Mouse (Mus musculus) forebrain, embryonic 12.5 days (tissue): ENCODE results near the gene Mis18a. TPM values are rescaled to one million over a fixed set of nuclear protein-coding genes. Genes with fewer than 3 reads are reported as not detected.

Source experiments
- ATAC-seq: fragments of 200-750 bp; cut with Nextera tagmentation; 2 replicates; pipeline ENCODE4 v1.8.0; 2017; ENCODE audit warnings: moderate TSS enrichment; ENCODE audit not compliant: low FRiP score
- H3K27ac ChIP-seq: fragments of 300-500 bp; sonication (generic); 2 replicates; pipeline ENCODE4 v1.5.1; 2016; ENCODE audit warnings: mild to moderate bottlenecking
- H3K27me3 ChIP-seq: fragments of 300-500 bp; sonication (generic); 2 replicates; pipeline ENCODE4 v1.6.1; 2016; ENCODE audit warnings: mild to moderate bottlenecking
- H3K36me3 ChIP-seq: fragments of 300-500 bp; sonication (generic); replicated peaks from 2 replicates; pipeline ENCODE4 v1.6.1; 2016; ENCODE audit warnings: mild to moderate bottlenecking
- H3K4me1 ChIP-seq: fragments of 300-500 bp; sonication (generic); 2 replicates; pipeline ENCODE4 v1.6.1; 2016
- H3K4me2 ChIP-seq: fragments of 300-500 bp; sonication (generic); 2 replicates; pipeline ENCODE4 v1.6.1; 2016; ENCODE audit warnings: mild to moderate bottlenecking, moderate library complexity
- H3K4me3 ChIP-seq: fragments of 300-500 bp; sonication (generic); replicated peaks from 2 replicates; pipeline ENCODE4 v1.5.1; 2016; ENCODE audit warnings: mild to moderate bottlenecking
- H3K9ac ChIP-seq: fragments of 300-500 bp; sonication (generic); 2 replicates; pipeline ENCODE4 v1.6.1; 2016; ENCODE audit warnings: mild to moderate bottlenecking
- H3K9me3 ChIP-seq: fragments of 300-500 bp; sonication (generic); 2 replicates; pipeline ENCODE4 v1.6.1; 2016
- WGBS: fragments of 180-500 bp; shearing (Covaris S2); methylation state at CpG from one replicate; pipeline ENCODE4 v1.1.7; 2016; 5-methylcytosine and 5-hydroxymethylcytosine counted together
- polyA plus RNA-seq: library from polyadenylated mRNA; unstranded; fragments of >200 nt; fragmentation: Nextera tagmentation; extraction: Ambion mirVana; gene quantifications from 2 replicates; pipeline ENCODE4 v1.2.1, GENCODE M21; 2016

Gene Mis18a
- polyA plus RNA-seq, 1 experiment from 2014 or later: 80.1 TPM

DNA sequence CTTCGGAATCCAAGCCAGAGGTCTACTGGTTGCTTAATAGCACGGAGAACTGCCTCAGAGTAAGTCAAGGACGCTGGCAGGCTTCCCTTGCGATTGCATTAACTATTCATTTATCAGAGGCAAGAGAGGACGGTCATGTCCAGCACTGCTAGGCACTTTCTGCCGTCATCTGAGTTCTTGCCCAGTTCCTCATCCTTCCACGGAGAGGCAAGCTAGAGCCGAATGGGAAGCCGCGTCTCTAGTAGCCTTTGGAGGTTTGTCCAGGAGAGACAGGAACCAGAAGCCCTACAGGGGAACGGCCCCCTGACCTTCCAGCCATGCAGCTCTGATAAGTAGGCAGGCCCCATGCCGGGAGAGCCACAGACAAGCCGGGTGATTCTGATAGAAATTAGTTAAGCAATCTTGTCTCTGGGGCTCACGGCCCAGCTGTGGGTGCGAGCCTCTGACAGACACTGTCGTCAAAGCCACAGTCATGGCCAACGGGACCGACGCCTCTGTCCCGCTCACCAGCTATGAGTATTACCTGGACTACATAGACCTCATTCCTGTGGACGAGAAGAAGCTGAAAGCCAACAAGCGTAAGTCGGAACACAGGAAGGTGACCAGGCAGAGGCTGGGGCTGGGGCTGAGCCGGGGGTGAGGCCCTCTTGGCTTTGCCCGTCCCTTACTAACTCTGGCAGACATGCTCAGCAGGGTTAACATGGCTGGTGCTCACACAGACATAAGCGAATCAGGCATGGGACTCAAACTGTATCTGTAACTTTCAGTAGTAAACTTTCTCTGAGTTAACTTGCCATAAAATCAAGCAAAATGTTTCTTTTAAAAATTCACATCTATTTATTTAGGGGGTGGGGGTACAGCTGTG, 11.1 kb upstream of the Mis18a start, which contains the start of gene Mrap:
Gene Mrap, plus strand, starts transcription at position 116 of the 865 bp plus-strand sequence.
- 88% methylated on average over 26 of the region's 26 CpGs for WGBS

DNA sequence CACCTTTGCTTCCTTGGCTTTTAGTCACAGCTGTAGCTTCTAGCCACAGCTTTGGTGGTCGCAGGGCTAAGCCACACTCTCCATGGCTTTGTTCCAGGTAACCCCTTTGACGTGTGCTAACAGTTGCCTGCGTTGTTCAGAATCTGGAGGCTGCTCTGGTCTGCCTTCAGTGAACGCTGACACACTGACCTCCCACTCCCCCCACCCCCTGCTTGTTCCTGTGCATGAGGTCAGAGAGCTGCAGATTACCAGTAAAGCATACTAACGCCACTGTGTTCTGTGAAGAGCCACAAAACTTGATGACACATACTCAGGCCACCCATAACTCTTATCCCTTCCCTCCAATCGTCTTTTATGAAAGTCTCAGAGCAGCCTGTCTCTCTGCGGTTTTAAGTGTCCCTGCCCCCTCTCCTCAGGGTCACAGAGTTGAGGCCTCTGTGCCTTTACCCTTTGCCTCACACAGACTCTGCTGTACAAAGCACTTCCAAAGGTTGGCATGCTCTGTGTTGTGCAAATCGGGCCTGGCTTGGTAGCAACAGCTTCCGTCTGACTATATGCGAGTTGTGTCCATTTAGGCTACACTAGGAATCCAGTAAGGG, 9.6 kb upstream of the Mis18a start:
- no peaks in the 10 kb centered on the region for H3K9me3 ChIP-seq
- no peak overlapping the region for H3K27ac ChIP-seq
- no peak for ATAC-seq
- H3K36me3 ChIP-seq: no peaks in the 10 kb centered on the region
- H3K9ac ChIP-seq: no peak overlapping the region
- H3K4me1 ChIP-seq: no peaks in the 10 kb centered on the region
- WGBS: 79% methylated on average over 10 of the region's 10 CpGs
- H3K4me3 ChIP-seq: no peak overlapping the region
- no peak overlapping the region for H3K4me2 ChIP-seq
- H3K27me3 ChIP-seq: no peaks in the 10 kb centered on the region

More for the DNA sequence above, 11.1 kb upstream of the Mis18a start, which contains the start of gene Mrap:
- ATAC-seq: no peak
- no peaks in the 10 kb centered on the region for H3K27me3 ChIP-seq
- H3K9me3 ChIP-seq: no peaks in the 10 kb centered on the region
- H3K36me3 ChIP-seq: no peaks in the 10 kb centered on the region
- H3K4me2 ChIP-seq: no peak within 1 kb of the TSS
- no peak within 1 kb of the TSS for H3K4me3 ChIP-seq
- H3K4me1 ChIP-seq: no peaks in the 10 kb centered on the region
- no peak within 1 kb of the TSS for H3K27ac ChIP-seq
- H3K9ac ChIP-seq: no peak within 1 kb of the TSS

DNA sequence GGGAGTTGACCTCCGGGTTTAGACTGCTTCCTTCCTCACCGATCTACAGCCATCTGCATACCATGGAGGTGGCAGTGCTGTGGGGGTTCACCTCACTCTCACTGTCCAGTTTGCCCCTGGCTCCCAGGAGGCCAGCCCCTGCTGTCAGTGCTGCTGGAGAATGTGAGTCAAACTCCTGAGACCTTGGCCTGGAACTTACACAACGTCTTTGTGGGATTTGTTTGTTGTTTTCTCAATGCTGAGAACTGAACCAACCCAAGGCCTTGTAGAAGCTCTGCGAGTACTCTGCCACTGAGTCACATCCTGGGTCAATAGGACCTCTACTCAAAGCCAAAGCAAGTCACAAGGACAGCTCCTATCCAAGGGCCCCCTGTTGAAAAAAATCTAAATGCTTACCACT, 8.4 kb upstream of the Mis18a start:
- H3K4me3 ChIP-seq: no peak overlapping the region
- no peak overlapping the region for H3K27ac ChIP-seq
- H3K36me3 ChIP-seq: no peaks in the 10 kb centered on the region
- WGBS: 77% methylated on average over 4 of the region's 4 CpGs
- no peaks in the 10 kb centered on the region for H3K9me3 ChIP-seq
- no peak for ATAC-seq
- no peak overlapping the region for H3K9ac ChIP-seq
- no peaks in the 10 kb centered on the region for H3K27me3 ChIP-seq
- H3K4me2 ChIP-seq: no peak overlapping the region
- H3K4me1 ChIP-seq: no peaks in the 10 kb centered on the region

DNA sequence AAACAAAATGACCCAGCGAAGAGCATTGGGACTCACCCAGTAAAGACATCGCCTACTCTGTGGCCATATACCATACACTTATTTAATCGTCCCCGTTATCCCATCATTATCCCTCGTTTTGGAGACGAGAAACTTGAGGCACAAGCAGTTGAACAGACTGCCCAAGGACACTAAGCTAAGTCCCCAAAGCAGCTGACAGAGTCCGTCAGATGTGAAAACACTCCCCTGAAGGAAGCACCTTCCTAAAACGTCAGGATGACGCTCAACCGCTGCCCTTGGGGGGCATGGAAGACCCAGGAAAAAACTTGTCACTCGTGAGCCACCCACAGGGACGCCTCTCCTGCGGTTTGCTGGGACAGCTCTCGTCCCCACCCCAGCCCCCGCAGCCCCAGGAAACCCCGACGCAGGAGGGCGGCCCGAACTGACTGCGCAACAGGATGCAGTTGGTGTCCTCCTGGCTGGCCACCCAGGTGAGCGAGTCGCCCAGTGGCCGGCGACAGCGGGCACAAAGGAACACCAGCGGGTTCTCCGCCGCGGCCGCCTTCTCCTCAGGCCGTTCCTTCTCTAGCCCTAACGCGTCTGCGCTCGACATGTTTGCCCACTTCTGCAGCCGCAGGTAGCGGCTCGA, 490 bp downstream of the Mis18a start:
- H3K36me3 ChIP-seq: peaks cover 31% of the 10 kb centered on the region
- ATAC-seq: no peak; the same call in none of the 2 replicates
- H3K9me3 ChIP-seq: no peaks in the 10 kb centered on the region
- peaks cover 11% of the 10 kb centered on the region for H3K4me1 ChIP-seq
- no peak overlapping the region for H3K27ac ChIP-seq
- WGBS: 8% methylated on average over 38 of the region's 38 CpGs
- peak overlapping the region; percentile 79 for H3K4me3 ChIP-seq
- H3K4me2 ChIP-seq: peak overlapping the region; percentile 83
- H3K9ac ChIP-seq: peak overlapping the region; percentile 75
- H3K27me3 ChIP-seq: no peaks in the 10 kb centered on the region

DNA sequence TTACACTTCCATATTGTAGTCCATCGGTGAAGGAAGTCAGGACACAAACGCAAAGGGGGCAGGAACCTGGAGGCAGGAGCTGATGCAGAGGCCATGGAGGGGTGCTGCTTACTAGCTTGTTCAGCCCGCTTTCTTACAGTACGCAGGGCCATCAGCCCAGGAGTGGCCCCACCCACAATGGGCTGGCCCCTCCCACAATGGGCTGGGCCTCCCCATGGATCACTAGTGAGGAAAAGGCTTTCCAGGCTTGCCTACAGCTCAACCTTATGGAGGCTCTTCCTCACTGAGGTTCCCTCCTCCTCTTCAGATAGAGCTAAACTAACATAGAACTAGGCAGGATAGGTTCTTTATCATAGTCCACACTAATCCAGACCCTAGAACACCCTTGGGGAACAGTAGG, 3.2 kb downstream of the Mis18a start:
- H3K9ac ChIP-seq: no peak overlapping the region
- no peaks in the 10 kb centered on the region for H3K27me3 ChIP-seq
- H3K36me3 ChIP-seq: peaks cover 52% of the 10 kb centered on the region
- 100% methylated on average over 4 of the region's 4 CpGs for WGBS
- H3K27ac ChIP-seq: no peak overlapping the region
- peaks cover 11% of the 10 kb centered on the region for H3K4me1 ChIP-seq
- H3K4me2 ChIP-seq: no peak overlapping the region
- ATAC-seq: no peak
- H3K4me3 ChIP-seq: no peak overlapping the region
- H3K9me3 ChIP-seq: no peaks in the 10 kb centered on the region

DNA sequence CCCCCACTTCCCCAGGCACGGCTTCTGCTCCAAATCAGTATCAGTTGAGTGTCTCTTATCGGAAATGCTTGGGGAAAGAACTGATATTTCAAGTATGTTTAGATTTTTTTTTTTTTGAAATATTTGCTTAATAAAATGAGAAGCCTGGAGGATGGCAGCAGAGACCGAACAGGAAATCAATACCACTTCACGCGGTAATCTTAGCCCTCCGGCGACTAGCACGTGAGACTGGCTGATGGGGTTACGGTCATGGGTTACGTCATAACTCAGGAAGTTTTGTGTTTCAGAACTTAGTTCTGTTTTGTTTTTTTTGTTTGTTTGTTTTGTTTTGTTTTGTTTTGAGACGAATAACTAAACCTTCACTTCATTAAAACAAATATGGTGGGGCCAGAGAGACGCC, 16.9 kb downstream of the Mis18a start:
- 76% methylated on average over 12 of the region's 12 CpGs for WGBS
- no peak for ATAC-seq
- H3K4me1 ChIP-seq: peaks cover 32% of the 10 kb centered on the region
- peak overlapping the region; percentile 17; the same call in 1 of the 2 replicates for H3K4me3 ChIP-seq
- H3K9ac ChIP-seq: 0 out of 2 replicates have a peak overlapping the region, but pooled peaks have one; percentile 29
- no peaks in the 10 kb centered on the region for H3K36me3 ChIP-seq
- H3K27me3 ChIP-seq: peaks cover 14% of the 10 kb centered on the region; the same call in 1 of the 2 replicates
- H3K27ac ChIP-seq: peak overlapping the region; percentile 76
- H3K4me2 ChIP-seq: peak overlapping the region; percentile 46
- no peaks in the 10 kb centered on the region for H3K9me3 ChIP-seq

DNA sequence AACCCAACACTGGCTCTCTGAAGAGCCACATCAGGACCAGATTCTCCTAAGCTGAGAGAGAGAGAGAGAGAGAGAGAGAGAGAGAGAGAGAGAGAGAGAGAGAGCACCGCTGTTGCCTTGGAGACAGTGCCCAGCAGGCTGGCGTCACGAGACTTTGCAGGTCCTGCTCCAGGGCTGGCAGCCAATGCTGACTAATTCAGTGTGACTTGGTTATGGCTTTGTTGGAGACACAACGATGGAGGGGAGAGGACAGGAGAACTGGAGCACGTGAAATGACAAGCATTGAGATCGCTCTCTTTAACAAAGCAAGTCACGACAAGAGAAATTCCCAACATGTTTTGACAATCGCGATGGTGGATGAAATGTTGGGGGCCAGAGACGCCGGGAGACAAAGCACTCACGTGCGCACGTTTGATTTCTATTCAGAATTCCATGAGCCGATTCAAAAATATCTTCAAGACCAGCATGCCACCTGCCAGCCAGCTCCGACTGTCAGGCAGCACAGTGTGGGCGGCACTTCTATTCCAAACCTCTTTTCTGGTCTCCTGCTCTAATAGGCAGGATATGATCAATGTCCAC, 17.4 kb downstream of the Mis18a start:
- Histone ChIP-seq H3K9me3 (no peaks in the 10 kb centered on the region), H3K9ac (0 out of 2 replicates have a peak overlapping the region, but pooled peaks have one; percentile 29), H3K27ac (peak overlapping the region; percentile 76), H3K36me3 (no peaks in the 10 kb centered on the region), H3K4me1 (peaks cover 32% of the 10 kb centered on the region), H3K4me2 (peak overlapping the region; percentile 46), H3K4me3 (peak overlapping the region; percentile 17; the same call in 1 of the 2 replicates), H3K27me3 (peaks cover 14% of the 10 kb centered on the region; the same call in 1 of the 2 replicates)
- WGBS: 23% methylated on average over 17 of the region's 17 CpGs
- ATAC-seq: peak; percentile 87

DNA sequence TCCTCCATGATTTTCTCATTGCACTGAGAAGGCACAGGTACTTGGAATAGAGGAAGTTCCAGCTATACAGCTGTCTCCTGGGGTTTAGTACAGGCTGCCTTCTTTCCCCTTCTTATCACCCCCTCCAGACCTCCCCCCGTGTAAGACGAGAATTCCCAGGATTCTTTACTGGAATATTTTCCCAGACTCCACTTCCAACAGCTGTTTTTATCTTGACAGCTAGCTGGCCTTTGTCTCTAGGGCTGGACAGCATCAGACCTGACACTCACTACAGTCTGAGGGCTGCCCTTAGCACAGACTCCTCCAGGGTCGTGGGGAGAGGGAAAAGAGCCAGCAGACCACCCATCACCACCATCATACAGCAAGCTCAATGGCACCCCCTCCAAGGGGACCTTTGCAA, 20.9 kb downstream of the Mis18a start:
- no peaks in the 10 kb centered on the region for H3K36me3 ChIP-seq
- no peak overlapping the region for H3K9ac ChIP-seq
- H3K4me2 ChIP-seq: no peak overlapping the region
- no peak overlapping the region for H3K4me3 ChIP-seq
- H3K4me1 ChIP-seq: peaks cover 19% of the 10 kb centered on the region
- H3K9me3 ChIP-seq: no peaks in the 10 kb centered on the region
- 58% methylated on average over 3 of the region's 3 CpGs for WGBS
- no peak overlapping the region for H3K27ac ChIP-seq
- ATAC-seq: no peak
- H3K27me3 ChIP-seq: no peaks in the 10 kb centered on the region; the same call in 1 of the 2 replicates

DNA sequence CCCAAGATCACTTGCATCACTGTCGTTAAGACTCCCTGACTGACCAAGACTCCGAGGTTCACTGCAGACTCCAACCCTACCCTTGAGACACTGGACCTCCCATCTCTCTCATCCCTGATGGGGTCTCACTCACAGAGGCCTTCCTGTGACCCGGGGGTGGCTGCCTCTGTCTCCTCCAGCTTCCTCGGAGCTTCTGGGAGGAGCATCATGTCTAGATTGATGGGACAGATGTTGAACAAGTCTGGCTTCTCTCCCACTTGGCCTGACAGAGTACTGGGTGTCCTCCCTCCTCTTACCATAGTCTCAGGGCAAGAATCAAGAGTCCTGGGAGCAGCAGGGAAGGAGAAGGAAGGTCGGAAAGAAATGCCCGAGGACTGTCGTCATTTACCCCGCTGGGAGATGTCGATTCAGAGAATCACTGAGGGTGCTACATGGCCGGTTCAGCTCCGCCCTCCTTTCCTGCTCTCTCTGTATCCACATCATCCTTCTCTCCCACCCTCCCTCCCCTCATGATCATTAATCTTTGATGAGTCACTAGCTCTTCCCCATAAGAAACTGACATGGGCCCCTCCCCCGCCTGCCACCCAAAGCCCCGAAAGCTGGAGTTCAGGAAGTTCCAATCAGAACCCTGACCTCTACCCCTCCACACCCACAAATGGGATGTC, 22.9 kb downstream of the Mis18a start:
- H3K4me1 ChIP-seq: peaks cover 4% of the 10 kb centered on the region; the same call in 1 of the 2 replicates
- no peaks in the 10 kb centered on the region for H3K36me3 ChIP-seq
- no peak for ATAC-seq
- no peak overlapping the region for H3K9ac ChIP-seq
- no peak overlapping the region for H3K4me2 ChIP-seq
- no peaks in the 10 kb centered on the region for H3K27me3 ChIP-seq
- no peak overlapping the region for H3K27ac ChIP-seq
- no peak overlapping the region for H3K4me3 ChIP-seq
- H3K9me3 ChIP-seq: no peaks in the 10 kb centered on the region
- WGBS: 85% methylated on average over 13 of the region's 13 CpGs

DNA sequence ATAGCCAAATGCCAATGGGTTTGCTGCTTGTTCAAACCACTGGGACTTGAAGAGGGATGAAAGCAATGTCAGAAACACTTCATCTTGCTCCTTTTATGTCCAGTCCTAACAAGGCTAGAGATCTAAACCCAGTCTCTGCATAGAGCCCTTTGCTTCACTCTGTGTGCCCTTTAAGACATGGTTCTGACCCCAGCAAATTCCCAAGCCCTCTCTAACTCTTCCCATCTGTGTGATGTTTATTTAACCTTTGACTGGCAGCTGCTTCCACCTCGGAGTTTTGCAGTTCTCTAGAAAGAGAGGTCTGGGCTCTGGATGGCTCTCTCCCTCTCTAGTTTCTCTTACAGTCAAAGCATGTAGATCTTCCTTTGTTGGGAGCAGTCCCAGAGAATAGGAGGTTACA, 23.6 kb downstream of the Mis18a start:
- no peaks in the 10 kb centered on the region for H3K4me1 ChIP-seq
- ATAC-seq: no peak
- no peaks in the 10 kb centered on the region for H3K27me3 ChIP-seq
- WGBS: 43% methylated on average over 1 of the region's 1 CpGs
- no peak overlapping the region for H3K4me2 ChIP-seq
- H3K4me3 ChIP-seq: no peak overlapping the region
- no peaks in the 10 kb centered on the region for H3K9me3 ChIP-seq
- no peak overlapping the region for H3K9ac ChIP-seq
- no peaks in the 10 kb centered on the region for H3K36me3 ChIP-seq
- H3K27ac ChIP-seq: no peak overlapping the region

DNA sequence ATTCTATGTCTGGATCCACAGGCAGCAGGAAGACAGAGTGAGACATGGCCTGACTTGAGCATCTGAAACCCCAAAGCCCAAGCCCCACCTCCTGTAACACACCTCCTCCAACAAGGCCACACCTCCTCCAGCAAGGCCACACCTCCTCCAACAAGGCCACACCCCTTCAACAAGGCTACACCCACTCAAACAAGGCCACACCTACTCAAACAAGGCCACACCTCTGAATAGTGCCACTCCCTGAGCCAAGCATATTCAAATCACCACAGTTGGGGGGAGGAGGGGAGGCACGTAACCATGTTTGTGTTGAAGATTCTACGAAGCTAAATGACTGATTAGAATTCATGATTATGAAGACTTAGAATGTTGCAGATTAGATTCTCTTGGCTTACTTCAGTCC, 25.7 kb downstream of the Mis18a start:
- Histone ChIP-seq H3K36me3 (no peaks in the 10 kb centered on the region), H3K9ac (no peak overlapping the region), H3K27me3 (no peaks in the 10 kb centered on the region), H3K27ac (no peak overlapping the region), H3K4me3 (no peak overlapping the region), H3K9me3 (no peaks in the 10 kb centered on the region), H3K4me1 (0 out of 2 replicates have a peak, but pooled peaks cover under 1% of the 10 kb centered on the region), H3K4me2 (no peak overlapping the region)
- WGBS: 81% methylated on average over 2 of the region's 2 CpGs
- ATAC-seq: no peak
